Mouse (Mus musculus) left cerebral cortex, adult 8-10 months (tissue): Measurements from ENCODE around the gene Pde8a. TPM values are rescaled to one million over a fixed set of nuclear protein-coding genes. Genes with fewer than 3 reads are reported as not detected.

Experiments used
- DNase-seq, 2 experiments: peaks; one replicate each; pipeline ENCODE4 v3.0.0; 2022; ENCODE audit warnings: low spot score in 2 of 2
- total RNA-seq, 4 experiments: library from RNA; stranded (reverse); gene quantifications; 2 replicates each; pipeline ENCODE4 v1.2.4; 2022

Gene Pde8a
- total RNA-seq, 4 experiments from 2014 or later, result 12.5 to 16.6 (median 14.5) TPM

DNA sequence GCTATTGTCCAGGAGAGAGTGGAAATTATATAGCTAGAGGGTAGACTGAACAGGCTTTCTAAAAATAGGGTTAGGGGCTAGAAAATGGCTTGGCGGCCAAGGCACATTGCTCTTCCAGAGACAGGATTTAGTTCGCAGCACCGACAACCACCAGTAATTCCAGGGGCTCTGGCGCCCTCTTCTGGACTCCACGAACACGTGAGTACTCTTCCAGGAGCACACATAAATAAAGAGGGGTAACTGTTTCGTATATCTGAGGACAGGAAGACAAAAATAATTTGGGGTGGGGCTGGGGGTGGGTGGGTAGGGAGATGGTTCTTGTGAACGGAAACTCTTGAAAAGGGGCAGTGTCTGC lies 123.0 kb downstream of the Pde8a start:
- DNase-seq, result no peak

DNA sequence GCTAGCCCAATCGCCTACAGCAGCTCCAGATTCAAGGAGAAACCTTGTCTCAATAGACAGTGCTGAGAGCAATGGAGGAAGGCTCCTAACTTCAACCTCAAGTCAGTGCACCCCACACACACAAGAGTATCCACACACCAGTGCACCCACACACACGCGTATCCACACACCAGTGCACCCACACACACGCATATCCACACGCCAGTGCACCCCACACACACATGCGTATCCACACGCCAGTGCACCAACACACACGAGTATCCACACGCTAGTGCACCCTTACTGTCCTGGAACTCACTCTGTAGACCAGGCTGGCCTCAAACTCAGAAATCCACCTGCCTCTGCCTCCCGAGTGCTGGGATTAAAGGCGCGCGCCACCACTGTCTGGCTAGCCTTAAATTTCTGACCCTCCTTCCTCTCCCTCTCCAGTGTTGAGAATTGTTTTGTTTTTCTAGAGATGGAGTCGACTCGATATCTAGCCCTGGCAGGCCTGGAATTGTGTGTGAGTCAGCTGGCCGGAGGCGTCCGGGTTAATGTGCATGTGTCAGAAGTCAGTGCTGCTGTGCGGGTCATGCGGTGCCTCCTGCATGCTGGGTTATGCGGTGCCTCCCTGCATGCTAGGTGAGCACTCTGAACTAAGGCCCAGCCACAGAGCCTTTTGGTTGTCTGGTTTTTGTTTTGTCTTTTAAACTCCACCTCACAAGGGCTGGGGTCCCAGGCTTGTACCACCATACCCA lies 124.6 kb downstream of the Pde8a start:
- no peak for DNase-seq

DNA sequence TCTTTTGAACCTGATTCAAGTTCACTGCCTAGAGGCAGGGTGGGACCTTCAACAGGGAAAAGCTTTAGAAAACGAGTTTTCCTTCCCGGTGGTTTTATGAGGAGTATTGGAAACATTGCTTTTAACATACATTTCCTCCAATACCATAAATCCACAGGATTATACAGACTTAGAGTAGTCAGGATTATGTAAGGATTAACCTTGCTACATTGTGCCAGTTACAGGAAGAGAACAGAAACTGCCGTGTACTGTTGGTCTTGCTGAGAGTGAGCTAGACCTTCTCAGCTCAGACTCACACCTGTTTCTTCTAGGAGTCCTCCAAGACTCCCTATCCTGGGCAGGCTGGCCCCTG lies 125.1 kb downstream of the Pde8a start:
- no peak for DNase-seq

DNA sequence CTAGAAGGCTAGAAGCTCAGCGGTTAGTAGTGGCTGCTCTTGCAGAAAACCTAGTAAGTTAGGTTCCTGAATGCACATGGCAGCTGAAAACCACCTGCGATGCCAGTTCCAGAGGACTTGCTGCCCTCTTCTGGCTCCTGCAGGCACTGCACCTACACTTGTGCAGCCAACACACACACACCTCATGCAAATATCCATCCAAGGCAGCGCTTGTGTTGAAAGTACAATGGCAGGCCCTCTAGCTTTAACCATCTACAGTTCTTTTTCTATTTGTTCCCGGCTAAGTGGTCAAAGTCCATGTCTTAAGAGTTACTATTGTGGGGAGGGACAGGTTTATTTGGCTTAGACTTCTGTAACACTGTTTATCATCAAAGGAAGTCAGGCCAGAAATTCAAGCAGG lies 126.4 kb downstream of the Pde8a start:
- DNase-seq, result no peak

DNA sequence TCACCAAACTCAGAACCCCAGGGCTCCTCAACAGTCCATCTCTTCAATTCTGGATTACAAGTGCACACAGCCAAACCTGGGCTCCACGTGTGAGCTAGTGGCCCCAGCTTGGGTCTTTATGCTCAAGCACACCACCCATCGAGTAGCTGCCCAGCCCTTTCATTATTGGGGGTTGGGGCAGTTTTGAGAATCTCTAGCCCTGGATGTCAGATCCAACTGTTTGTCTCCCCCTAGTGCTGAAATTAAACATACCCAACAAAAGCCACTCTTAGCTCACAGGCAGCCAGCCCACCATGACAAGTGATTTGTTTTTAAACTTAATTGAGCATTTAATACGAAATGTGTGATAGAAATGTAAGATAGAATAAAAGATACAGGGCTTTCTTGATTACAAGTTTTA lies 128.2 kb downstream of the Pde8a start:
- DNase-seq, result no peak

DNA sequence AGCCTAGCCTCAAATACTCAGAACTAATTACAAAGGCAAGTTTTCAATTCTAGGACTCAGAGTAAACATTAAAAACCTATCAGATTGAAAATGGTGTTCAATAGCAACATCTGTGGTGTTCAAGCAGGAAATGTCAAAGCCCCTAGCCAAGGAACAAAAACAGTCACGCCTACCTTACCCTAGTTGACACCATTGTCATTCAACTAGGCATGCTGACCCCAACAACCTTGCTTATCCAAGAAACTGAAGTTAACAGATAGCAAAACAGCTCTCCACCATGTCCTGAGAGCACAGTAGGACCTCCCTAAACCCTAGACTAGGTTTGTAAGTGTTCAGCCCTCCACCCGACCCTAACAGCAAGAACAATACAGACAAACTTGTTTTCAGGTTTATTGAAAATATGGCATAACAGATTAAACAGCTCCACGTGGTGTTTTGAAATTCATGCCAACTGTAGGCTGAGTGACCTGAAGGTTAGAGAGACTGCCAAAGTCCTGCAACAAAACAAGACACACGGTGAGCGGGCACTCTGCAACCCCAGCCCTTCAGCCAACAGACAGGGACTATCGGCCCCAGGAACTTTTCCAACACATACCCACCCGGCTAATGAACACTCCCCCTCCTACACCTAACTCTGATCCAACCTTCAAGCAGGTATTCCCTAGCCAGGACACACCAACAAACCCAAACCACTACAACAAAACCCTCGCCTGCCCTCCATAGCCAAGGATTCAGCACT lies 129.1 kb downstream of the Pde8a start:
- no peak for DNase-seq

DNA sequence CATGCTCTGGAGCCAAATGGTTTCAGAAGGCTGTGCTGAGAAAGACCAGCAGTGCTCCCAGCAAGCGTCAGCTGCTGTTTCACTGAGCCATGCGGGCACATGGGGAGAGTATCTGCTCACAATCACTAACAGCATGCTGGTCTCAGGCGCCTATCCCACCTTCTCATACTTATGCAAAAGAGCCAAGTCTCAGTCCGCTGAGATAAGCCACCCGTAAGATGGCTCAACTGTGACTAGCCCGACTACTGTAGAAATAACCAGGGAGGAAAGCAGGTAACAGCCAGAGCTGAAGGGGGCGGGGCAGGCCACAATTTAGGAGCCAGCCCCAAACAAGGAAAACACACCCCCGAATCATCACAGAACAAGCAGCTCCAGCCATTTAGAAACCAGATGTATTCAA lies 129.9 kb downstream of the Pde8a start:
- DNase-seq, result no peak

DNA sequence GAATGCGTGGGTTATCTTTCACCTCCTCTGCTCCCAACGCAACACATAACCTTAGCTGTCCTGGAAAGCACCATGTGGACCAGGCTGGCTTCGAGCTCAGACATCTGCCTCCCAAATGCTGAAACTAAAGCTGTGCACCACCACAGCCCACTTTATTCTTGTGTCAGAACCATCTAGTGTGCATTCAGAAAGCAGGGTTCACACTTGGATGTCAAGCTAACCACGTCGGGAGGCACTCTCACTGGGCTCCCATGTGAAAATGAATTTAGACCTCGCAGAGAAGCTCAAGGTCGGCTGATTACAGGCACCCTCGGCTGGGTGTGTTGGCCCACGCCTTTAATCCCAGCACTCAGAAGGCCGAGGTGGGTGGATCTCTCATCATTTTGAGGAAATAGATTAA lies 130.4 kb downstream of the Pde8a start:
- DNase-seq, result no peak

DNA sequence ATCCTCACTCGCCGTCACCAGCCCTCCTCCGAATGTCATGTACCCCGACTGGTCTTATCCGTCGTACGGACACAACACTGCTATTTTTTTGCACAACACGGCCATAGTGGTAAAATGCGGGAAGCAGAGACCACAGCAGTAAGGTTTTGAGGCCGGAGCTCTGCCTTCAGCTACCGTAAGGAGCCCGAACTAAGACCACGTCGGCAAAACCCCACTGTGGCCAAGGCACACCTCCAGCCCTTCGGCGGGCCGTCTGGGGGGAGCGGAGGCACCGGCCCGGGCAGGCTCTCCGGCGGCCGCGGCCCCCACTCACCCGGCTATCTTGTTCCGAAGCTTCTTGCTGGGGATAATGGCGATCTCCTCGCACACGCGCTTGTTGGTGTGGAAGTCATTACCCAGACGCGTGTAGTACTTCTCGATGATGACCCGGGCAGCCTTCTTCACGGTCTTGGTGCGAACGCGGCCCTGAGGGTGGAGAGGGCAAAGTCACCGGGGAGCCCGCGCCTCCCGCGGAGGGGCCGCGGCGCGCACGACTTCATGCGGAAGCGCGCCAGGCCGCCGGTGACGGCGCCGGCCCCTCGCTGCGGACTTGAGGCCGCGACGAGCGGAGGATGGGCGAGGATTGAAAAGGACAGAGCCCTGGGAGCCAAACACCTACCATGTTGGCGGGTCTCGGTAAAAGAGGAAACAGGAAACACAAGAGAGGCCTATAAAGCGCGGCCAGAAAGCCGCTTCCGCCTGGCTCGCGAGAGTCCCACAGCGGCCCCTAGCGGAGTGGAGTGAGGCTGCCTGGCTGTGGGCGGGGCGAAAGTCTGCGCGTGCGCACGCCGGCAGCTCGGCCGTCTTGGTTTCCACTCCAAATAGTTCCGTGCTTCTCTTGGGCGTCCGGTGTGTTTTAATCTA lies 131.4 kb downstream of the Pde8a start, which contains the start of gene Rps17:
TSS of gene Rps17 (minus strand) at position 711 of the 903 bp plus-strand sequence.
- peak; percentile 90 to 97 for DNase-seq

DNA sequence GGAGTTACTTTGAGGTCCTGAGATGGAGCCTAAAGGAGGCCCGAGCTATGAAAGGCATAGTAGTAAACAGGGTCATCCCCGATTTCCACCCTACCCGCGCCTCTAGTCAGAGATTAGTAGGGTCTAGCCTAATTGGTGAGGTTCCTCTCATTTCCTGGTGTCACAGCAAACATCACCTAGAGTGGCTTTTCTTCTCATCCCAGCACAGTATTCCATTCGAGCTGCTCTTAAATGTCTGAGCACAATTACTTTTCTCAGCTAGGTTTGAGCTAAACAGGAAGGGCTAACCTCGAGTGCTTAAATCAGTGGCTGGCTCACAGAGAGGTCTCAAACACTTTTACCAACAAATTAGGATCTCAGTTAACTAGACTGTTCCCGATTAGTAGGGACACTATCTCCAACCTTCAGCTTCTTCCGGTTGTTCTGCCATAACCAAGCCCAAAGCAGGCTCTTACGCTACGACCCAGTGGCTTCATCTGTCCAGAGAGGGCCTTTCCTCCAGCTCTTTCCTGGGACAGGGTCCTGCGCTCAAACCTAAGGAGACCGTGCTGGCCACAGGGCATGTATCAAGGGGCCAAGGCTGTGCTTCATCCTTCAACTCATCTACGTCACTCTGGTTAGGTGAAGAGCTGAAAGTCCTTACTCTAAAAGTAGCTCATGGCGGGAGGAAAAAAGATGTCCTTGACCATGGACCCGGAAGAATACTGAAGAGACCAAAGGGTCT lies 132.2 kb downstream of the Pde8a start:
- no peak for DNase-seq

DNA sequence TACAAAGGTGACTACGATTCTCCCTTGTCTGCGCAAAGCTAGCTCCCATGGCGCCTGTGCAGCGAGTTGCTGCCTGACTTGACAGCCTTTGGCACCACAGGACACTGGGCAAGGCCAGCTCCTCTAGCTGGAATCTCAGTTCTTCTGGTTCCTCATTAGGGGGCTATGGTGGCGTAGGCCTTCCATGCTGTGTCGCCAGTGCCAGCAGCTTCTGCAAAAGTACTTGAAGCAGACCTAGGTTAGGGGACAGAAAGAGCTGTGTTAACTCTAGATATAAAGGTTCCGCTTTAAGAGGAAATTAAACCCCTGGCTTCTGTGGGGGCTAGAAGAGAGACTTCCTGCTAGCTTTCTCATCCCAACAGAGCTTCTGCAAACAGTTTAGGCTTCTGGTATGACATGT lies 134.8 kb downstream of the Pde8a start:
- DNase-seq, result no peak

DNA sequence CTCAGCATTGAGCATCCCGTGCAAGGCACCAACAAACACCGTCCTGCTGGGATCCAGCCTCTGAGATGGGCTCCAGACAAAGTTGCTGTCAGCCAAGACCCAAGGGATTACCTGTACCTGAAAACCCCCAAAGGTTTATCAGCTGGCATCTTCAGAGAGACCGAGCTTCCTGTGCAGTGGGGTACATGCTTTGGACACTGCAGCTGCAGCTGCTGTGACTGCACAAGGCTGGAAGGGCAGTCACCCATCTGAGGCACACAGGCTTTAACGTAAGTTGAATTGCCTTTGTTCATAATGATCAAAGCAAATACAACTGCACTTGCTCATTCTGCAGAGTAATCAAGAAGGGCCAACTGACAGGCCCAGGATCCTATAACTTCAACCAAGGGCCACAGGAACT lies 138.4 kb downstream of the Pde8a start:
- DNase-seq, result no peak

DNA sequence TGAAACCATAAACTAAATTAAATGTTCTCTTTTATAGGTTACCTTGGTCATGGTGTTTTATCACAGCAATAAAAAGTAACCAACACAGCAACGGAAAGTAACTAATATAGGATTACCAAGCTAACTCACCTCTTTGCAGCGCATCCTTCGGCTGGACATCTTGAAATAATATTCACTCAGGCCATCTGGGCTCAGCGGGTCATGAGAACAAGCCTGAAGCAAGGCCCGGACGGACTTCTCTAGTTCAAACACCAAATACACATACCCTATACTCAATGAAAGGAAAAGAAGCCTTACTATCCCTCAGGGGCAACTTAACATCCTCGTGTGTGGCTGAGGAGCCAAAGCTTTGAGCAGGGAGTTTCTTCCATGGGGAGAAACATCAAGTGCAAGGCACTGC lies 142.3 kb downstream of the Pde8a start:
- DNase-seq, result no peak

DNA sequence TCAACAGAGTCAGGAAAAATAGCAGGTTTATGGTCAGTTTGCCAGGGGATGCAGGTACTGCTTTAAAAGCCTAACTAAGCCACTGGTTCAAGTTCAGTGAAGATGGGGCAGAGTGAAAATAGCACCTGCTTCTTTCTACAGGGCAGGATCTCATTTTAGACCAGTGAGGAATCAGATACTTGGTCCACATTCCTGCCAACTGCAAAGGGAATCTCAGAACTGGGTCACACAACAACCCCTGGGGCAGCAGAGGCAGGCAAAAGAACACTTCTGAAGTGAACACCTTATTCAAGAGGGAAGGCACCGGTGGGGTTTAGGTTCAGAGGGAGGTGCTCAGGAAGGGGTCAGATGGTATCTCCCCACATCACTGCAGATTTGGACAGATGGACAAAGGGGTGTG lies 143.0 kb downstream of the Pde8a start:
- no peak for DNase-seq

DNA sequence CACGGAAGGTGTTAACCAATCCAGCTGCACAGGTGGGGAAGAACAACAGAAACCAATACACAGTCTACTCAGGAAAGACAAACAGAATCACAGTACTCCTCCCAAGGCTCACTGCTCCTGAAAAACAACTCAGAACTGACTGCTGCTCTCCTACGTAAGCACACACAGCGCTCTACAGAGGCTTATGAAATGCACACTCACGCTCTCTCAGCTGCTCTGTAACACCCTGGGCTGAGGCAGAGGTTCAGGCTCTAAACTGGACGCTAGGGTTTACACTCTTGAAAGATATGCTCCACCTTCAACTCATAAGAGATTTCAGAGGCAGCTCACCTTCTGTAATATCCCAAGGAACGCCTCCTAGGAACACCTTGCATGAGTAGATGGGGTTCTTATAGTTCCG lies 143.6 kb downstream of the Pde8a start:
- DNase-seq, result no peak

DNA sequence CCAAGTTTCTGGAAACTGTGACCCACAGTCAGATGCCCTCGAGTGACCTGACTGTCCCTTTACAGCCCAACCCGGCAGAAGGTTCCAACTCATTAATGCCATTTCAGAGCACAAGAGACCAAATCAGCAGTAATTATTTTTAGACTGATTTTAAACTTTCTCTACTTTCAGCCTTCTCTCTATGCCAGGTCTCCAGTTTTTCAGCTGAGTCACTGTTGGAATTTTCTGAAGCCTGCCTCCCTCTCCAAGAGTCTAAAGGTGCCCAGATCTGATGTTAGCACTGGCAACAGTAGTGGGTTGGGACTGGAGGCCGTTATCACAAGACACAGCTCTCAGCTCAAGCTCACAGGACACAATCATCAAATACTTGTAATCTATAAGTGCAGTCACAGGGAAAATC lies 154.6 kb downstream of the Pde8a start:
- DNase-seq, result no peak

DNA sequence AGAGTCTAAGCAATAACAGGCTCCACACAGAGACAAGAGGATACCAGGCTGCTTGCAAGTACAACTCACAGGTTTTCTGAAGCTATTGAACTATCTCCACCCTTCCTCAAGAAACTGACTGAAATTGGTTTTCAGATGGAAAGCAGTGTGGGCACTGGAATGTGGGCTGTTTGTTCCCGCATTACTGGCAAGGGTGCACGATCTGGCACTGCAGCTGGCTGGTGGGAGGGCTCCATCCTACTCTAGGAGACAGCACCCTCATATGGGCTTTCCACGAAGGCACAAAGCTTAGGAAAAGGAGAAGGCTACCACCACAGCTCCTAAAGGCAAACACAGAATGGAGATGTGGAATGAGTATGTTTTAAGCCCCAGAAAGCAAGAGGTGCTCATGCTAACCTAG lies 156.3 kb downstream of the Pde8a start:
- DNase-seq, result peak in 1 of 2 experiments; percentile 83

DNA sequence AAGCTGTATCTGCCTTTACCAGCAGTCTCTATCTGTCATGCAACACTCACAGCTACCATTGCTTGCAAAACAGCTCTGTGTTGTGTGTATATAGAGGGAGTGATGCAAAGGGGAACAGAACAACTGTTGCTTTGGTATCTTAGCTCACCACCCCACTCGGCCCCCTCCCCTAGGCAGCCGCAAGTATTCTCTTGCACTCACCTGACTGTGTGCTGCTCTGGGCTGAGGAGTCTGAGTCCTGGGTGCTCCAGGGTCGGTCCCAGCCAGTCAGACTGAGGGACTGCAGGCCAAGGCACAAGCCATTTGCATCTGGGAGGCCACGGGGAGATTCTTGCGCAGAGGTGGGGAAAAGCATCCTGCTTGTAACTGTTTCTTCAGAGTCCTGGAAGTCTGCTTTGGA lies 158.4 kb downstream of the Pde8a start:
- DNase-seq, result no peak

DNA sequence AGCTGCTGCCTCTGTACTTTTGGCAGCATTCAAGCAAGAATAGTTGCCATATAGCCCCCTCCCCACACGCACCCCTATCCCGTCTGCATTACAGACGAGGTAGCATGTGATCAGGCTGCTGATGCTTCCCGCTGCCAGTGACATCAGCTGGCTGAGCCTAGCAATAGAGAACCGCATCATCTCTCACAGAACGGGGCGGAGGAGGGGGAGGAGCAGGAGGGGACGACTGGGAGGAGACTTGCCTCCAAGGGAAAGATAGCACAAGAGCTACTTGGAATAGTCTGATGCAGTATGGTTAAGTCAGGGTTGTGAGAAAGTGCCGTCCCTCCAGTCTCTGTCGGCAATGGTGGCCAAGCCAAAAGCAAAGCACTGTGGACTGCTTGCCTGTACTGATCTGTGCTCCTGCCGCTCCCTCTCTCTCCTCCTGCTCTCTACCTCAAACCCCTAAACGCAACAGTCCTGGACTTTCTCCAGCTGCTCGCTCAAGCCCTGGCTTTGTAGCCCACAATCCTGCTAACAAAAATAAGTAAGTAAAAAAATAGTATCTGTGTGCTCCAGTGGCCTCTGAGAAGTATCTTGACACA lies 159.0 kb downstream of the Pde8a start:
- peak; percentile 46 to 86 for DNase-seq

DNA sequence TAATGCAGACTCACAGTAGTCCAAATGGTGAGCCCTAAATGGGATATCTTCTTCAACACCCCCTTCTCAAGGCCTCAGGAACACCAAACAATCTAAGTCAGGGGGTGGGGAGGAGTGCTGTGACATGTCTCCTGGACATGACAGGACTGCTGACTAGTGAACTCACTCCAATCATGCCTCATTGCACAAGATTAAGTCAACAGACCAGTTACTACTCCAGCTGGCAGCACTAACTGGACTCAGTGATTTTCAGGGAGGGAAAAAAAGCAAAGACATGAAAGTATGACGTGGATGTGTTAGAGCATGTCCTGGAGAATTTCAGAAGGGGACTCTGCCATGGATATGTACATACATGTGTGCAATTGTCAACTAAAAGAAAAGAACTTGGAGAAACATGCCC lies 166.0 kb downstream of the Pde8a start:
- DNase-seq, result no peak
